Mouse (Mus musculus): ENCODE measurements around the gene Calcoco2.

The Calcoco2 gene

DNA sequence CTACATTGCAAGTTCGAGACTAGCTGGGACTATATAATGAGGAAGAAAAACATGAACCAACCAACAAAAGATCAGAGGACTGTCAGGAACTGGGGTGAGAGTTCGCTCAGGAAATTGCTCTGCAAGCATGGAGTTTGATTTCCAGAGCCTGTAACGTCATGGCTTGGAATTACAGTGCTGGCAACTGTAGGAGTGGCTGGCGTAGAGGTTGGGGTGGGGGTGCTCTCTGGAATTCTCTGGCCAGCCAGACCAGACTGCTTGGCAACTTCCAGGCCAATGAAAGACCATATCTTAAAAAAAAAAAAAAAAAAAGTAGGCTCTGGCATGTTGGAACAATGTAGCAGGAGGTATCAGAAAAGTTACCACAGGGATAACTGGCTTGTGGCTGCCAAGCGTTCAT lies 31.0 kb downstream of the Calcoco2 start:
- no peak for DNase-seq (ENCODE audit: low spot score in 2 of 2)

DNA sequence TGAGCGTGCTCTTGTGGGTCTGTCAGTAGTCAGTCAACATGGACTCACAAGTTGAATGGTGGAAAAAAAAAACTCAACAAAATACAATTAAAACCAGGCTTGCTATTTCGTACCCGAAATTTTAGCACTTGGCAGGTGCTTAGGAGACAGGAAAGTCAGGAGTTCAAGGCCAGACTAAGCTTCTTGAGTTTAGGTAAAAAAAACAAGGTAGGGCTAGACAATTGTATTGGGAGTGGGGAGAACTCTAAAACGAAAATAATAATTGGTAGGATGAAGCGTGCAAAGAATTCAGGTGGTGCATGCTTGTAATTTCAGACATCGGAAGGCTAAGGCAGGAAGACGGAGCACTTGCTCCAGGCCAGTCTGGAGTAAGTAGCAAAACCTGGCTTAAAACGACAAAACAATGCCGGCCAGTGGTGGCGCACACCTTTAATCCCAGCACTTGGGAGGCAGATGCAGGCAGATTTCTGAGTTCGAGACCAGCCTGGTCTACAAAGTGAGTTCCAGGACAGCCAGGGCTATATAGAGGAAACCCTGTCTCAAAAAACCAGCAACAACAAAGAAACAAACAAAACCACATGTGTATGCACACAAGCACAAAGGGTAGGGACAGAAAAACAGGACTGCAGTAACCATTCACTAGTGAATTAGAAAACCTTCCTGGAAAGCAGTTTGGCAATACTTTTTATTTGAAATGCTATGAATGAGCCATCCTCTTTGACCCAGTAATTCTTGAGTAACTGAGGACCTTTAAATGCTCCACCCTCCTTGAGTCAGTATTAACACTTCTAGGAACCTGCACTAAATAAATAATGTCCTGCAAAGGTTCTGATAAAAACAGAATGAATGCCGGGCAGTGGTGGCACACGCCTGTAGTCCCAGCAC lies 35.3 kb downstream of the Calcoco2 start:
- DNase-seq (ENCODE audit: low spot score in 2 of 2) = no peak

DNA sequence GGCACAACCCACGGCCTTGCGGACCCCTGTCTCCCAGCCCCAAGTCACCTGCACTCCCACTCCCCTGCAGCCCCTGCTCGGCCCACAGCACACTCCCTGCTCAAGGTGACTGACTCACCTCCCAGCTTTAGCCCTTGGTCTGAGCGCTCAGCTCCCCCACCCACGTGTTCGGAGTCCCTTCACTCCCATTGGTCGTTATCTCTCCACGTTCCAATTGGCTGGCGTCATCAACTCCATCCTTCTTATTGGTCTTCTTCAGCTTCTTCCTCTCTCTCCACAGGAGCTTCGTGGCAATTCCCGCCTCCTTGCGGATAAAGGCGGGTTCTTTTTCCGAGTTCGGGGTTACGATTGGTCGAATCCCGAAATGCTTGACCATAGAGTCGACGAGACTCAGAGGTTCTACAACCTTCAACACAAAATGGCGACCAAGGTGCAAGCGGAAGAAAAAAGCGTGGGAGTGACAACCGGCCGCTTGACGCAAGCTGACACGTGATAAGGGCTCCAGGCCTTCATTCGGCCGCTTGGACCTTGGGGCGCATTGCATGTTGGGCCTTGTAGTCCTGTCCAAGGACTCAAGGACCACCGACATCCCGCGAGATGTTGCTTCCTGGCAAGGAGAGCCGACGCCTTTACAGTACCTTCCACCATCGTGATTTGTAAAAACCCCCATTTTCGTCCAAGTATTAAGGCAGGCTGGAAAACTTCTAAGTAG lies 36.1 kb downstream of the Calcoco2 start, which contains the start of gene Atp5g1:
TSS of gene Atp5g1 (minus strand) at position 162 of the 712 bp plus-strand sequence.
- DNase-seq (ENCODE audit: low spot score in 2 of 2) = peak; percentile 100

DNA sequence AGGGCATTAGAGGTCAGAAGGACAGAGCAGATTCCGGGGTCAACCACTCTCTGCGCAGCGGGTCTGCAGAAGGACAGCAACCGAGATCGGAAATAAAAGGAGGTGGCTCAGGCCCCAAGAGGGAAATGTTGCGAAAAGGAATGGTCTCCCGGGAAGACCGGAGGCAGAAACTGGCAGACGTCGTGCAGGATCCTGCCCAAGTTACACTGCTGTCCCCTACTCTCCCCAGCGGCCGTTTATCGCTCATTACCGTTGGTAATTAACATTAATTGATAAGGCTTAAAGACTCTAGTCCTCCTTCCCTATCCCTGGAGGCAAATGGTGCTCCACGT lies 36.6 kb downstream of the Calcoco2 start:
- DNase-seq (ENCODE audit: low spot score in 2 of 2) = no peak

- DNase-seq (ENCODE audit: low spot score in 2 of 2) = peak in 1 of 2 experiments; percentile 21
Measured at GRCm38 (mm10) chr11:96074351-96075176, 37.2 kb downstream of the Calcoco2 start.

GRCm38 (mm10) chr11:96073295-96073993 lies 38.3 kb downstream of the Calcoco2 start:
- no peak for DNase-seq (ENCODE audit: low spot score in 2 of 2)

DNA sequence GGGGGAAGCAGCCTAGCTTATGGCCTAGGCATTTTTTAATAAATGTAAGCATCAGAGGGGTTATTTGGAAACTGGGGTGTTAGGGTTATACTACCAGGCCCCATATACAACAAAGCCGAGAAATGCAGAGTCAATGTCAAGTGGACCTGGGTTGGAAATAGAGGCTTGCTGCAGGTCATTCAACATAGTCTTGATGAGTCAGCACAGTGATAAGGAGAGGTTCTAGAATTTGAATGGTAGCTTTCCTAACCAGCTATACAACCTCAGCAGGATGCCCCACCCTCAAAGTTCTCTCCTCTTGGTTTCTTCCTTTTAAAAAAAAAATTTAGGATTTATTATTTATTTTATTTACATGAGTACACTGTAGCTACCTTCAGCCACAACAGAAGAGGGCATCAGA lies 40.8 kb downstream of the Calcoco2 start:
- DNase-seq (ENCODE audit: low spot score in 2 of 2) = no peak

DNA sequence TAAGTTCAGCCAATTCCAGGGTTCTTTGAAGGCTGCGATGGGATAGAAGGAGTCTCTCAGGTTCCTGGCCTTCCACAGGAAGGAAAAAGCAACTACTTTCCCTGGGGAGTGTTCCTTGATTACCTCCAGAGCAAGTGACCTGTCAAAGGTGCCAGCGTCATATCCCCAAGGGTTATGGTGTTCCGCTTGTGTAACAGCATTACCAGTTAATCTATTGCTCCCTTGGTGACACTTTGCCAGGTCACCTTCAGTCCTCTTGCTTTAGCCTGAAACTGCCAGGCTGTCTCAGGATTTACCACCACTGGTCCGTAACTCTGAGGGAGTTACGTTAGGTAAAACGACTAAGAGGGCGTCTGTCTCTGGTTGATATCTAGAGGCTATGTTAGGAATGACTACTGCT lies 41.4 kb downstream of the Calcoco2 start:
- no peak for DNase-seq (ENCODE audit: low spot score in 2 of 2)

DNA sequence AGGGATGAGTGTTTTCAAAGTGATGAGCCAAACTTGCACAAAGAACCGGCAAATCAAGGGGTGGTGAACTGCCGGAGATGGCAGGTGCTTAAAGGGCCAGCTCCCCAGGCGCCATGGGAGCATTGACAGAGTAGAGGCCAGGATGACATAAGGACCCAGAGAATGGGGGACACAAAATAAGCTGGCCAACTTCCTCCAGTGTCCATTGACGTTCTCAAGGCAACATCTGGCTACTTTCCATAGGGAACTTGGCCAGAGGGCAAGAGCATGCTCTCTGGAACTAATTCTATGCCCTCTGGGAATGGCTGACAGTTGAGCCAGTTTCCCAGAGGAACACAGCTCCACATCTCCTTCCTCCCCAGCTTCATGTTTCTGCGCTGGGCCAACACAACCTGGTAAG lies 43.5 kb downstream of the Calcoco2 start:
- peak; percentile 33 to 36 for DNase-seq (ENCODE audit: low spot score in 2 of 2)

DNA sequence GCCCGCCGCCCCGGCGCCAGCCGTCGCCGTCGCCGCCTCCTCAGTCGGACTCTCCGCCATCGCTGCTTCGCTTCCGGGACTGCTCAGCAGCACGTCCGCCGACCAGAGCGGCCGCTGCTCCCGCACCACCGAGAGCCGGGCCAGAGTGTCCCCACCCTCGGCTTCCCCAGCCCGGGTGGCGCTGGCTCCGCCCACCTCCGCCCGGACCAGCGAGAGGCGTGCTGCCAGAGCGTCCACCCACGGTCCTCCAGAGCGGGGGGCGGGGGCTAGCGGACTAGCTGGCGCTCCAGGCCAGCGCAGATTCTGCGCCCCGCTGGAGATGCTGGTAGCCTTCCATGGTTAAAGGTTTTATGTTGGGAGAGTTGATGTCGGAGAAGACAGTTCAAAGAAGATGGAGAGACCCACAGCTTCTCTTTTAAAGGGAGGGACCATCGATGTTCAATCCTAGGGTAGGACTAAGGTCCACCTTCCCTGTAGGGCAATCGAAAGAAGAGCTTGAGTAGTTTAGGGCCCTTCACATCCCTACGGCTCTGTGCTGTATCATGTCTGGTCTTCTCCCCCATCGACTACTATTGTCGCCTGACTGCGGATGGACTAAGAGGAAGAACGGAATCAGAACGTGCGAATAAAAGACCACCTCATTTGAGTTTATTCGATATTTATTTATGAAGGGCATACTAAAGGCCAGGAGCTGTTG lies 46.4 kb downstream of the Calcoco2 start, which contains the start of gene Ube2z:
TSS of gene Ube2z (minus strand) at position 174 of the 697 bp plus-strand sequence.
- DNase-seq (ENCODE audit: low spot score in 2 of 2) = peak; percentile 95 to 97

DNA sequence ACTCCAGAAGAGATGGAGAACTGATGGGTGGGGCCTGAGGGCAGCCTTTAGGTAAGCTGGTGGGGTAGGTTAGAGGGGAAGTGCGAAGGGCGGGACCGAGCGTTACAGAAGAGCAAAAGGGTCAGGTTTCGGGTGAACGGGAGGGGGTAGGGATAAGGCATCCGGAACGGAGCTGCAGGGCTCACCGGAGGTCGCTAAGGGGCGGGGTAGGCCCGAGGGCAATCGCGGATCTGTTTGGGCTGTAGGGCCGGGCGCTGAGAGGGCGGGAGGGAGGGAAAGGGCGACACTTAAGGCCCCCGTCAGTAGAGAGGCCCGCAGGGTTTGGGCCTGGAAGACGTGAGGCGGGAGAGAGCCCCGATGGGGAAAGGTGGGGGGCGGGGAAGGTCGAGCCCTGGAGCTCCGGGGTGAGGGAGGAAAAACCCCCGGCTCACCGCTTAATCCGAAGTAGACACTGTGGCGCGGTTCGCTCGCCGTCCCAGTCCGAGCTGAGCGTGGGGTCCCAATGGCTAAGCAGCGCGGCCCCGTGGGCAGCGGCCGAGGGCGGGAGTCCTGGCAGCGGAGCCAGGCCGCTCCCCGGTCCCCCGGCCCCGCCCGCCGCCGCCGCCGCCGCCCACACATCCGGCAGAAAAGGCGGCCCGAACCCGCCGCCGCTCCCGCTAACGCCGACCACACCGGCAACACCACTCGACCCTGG lies 47.1 kb downstream of the Calcoco2 start:
- DNase-seq (ENCODE audit: low spot score in 2 of 2) = peak in 1 of 2 experiments; percentile 40

DNA sequence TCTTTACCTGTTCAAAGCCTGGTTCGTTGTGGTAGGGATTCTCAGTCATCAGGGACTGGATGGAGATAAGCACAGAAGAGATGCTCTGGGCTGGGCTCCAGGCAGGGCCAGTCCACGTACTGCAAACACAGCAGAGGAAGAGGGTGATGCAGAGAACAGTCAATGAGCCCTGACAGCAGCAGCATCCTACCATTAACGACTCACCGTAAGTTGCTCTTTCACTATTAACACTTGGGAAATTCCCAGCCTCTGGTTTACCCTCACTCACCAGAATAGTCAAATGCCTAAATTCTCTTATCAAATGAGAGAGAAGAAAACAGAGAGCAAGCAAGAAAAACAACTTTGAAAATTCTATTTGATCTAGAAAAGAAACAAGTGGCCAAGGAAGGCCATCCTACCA lies 53.5 kb downstream of the Calcoco2 start:
- no peak for DNase-seq (ENCODE audit: low spot score in 2 of 2)

- no peak for DNase-seq (ENCODE audit: low spot score in 2 of 2)
Measured at GRCm38 (mm10) chr11:96050854-96051253, 60.9 kb downstream of the Calcoco2 start.

GRCm38 (mm10) chr11:96049939-96050338 lies 61.8 kb downstream of the Calcoco2 start:
- DNase-seq (ENCODE audit: low spot score in 2 of 2) = no peak
